Mouse (Mus musculus) ovary, postnatal 36 days (tissue): ENCODE measurements at regions not wholly inside any gene's neighbourhood (a gene's known extent, or its start where the extent isn't known, plus 50 kb on each side); places are given as distances from the start of the nearest gene placed in this dataset.

Source experiments
- DNase-seq: peaks from one replicate; pipeline ENCODE4 v3.0.0; 2022; ENCODE audit warnings: low spot score, mixed read lengths

GRCm38 (mm10) chr9:61757806-61758205 is 156.5 kb downstream of the Rplp1 start:
- no peak for DNase-seq

DNA sequence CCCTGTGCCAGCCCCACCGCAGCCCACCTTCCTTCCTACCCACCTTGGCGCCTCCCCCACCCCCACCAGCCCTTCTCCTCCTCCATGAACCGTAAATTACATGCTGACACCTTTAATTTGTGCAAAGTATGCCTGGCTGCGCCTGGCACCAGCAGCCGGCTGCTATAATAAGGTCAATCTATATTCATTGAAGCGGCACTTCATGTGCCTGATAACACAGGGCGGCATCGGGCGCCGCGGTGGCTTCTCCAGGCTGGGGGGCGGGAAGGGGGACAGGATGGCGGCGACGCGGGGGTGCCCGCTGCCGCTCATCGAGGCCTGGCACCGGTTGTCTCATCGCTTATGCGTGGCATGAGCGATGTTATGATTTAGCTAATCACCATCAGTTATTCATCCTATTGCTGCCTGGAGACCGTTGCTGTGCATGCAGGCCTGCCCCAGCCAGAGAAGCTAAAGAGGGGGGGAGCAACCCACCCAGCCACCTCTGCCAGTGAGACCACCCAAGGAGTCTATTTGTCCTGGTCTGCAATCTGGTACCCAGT is 157.5 kb downstream of the Rplp1 start:
- DNase-seq = no peak

DNA sequence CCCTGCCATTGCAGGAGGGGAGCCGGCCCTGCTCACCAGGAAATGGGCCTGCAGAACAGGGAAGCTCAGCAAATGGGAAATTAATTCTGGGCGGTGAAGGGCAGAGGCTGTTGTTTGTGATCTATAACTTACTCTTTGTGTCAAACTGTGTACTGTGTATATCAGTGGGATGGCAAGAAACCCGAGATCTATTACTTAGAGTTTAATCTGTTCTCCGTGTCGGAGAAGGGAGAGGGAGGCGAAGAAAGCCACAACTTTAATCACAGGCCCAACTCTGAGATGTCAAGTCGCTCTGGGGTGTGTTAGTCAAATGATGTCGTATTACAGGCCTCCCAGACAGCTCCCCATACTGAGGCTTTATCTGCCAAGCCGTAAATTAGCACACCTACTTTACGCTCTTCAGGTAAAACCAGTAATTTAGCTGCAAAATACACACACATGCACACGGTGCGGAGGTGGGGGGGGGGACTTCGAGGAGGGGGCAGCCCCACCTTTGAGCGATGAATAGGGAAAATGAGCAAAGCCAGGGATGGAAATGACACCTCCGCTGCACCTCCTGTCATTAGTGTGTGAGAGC is 158.0 kb downstream of the Rplp1 start:
- DNase-seq = no peak

DNA sequence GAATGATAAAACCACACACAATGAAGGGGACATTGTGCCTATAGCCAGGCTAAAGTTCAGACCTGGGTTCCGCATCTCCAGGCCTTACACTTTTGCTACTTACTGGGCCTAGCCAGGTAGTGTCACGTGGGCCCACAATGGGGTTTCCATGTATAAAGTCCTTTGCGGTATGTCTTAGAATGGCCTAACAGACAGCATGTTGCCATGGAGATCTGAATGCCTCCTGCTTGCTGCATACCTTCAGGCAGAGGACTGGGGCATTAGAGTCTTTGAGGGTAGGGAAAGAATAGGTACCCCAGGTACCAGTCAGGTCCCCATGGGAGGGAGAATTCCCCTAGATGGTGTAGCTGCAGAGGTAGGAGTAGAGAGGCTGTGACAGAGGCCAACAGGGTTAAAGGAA is 159.0 kb downstream of the Rplp1 start:
- no peak for DNase-seq

DNA sequence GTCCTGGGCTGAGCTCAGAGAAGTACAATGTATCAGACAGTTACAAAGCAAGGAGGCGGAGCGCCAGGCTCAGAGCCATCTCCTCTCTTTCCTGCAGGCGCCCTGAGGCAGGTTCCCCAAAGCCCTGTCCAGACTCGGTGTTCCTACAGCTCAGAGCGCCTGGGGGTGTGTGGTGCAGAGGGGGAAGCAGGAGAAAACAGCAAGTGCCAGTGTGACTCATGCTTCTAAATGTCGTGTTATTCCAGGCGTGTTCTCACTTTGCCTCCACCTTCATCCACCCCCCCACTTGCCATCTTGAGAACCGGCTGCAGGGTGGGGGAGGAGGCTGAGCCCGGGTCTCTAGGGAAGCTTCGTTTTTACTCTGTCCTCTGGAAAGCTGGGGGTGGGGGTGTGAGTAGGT is 160.5 kb downstream of the Rplp1 start:
- no peak for DNase-seq

GRCm38 (mm10) chr9:61749201-61749600 is 165.1 kb downstream of the Rplp1 start:
- no peak for DNase-seq

DNA sequence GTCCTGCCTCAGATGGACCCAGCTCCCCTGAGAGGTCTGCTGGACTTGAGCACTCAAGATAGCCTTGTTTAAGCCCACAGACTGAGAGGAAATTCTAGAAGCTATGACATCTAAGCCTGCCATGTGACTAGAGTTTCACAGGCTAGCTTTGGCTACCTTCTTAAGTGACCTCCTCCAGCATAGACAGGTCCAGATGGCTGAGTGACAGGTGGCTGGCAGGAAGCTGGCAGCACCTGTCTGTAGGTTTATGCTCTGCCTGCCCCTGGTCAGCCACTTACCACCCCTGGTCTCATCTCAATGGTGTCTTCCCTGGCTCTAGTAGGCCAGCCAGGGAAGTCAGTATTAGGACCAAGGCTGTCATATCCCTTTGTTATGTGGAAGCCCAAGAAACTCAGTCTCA is 165.9 kb downstream of the Rplp1 start:
- no peak for DNase-seq

DNA sequence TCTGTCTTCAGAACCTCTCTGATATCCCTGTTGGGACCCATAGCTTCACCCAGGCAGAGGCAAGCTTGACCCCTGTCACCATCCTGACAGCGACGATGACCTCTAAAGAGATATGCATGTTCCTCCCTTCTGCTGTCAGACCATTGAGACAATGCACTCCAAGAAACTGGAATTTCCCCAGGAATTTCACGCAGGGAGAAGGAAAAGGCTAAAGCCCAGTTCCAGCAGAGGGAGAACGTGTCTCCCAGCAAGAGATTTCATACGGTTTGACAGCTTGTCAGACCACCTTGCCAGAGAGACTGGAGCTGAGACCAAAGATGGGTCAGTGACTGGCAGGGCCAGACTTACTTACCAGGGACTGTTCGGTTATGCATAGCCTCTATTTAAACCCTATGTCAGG is 167.9 kb downstream of the Rplp1 start:
- DNase-seq = no peak

DNA sequence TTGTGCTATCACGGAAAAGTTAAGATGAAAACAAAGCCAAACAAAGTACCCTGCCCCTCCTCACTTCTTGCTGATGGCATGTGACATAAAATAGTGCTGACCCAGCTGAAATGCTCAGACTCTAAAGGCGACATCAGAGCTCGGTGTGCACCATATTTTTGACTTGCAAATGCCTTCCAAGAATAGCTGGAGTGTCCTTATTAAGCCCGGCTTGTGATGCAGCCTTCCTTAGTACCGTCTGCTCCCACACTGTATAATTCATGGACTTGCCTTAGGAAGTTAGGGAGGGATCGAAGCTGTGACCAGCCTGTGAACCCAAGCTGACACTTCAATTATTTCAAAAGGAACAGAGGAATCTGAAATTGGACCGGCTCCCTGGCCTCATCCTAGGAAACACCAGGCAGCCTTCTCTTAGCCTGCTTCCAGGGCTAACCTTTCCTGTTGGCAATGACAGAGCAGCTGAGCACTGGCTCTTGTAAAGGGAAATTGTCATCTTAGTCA is 169.0 kb downstream of the Rplp1 start:
- no peak for DNase-seq

GRCm38 (mm10) chr9:61733540-61733939 is 180.8 kb downstream of the Rplp1 start:
- DNase-seq = no peak

- DNase-seq = no peak
Measured at GRCm38 (mm10) chr9:61732747-61733146, 181.6 kb downstream of the Rplp1 start.

DNA sequence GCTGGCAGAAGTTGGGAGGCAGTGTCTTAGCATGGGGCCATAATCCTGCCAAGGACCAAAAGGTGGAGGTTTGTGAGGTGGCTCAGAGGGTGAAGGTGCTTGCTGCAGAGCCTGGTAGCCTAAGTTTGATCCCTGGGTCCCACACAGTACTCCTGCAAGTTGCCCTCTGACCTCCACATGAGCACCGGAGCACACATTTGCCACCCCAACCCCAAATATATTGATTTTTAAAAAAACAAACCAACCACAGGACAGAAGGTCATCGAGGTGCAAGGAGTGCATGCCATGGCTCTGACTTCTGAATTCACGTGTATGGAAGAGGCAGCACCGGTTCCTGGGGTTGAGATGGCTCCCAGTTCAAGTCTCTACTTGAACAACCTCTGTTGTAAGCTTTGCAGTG is 186.2 kb downstream of the Rplp1 start:
- DNase-seq = no peak

DNA sequence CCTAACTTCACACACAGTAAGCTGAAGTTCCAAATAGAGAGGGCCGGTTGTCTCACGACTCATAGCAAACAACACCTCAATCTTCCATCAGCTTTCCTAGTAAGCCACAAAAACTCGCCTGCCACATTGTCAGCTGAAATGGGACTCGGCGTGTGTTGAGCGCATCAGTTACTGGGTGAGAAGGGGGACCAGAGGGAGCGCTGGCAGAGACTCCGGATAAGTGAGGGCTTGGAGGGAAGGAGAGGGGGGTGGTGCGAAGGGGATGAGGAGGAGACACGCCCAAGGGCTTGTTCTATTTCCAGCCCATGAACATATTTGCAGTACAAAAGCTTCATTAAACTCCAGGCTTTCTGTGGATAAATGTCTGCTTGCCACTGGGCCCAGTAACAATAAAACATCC is 186.7 kb downstream of the Rplp1 start:
- no peak for DNase-seq

- DNase-seq = no peak
Measured at GRCm38 (mm10) chr9:61724070-61724469, 190.3 kb downstream of the Rplp1 start.

DNA sequence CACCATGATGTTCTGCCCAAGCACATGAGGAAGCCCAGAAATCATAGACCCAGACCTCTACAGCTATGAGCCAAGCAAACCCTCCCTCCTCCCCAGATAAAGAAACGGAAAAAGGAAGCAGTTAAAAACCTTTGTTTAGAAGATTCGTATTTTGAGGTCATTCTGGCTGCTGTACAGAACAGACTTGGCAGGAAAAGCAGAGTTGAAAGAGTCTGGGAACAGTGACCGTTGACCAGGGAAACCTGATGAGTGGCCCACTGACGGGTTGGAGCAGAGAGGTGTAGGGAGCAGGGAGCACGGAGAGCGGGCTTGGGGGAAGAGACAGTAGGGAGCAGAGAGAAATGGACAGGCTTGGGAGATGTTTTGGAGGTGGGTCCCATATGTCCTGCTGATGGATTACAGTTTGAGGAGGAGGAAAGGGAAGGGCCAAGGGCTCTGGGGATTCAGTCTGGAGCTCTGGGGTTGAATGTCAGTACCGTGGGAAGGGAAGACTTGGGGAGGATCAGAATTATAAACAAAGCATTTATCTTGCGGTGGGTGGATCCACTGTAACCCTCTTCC is 191.2 kb downstream of the Rplp1 start:
- peak; percentile 23 for DNase-seq

DNA sequence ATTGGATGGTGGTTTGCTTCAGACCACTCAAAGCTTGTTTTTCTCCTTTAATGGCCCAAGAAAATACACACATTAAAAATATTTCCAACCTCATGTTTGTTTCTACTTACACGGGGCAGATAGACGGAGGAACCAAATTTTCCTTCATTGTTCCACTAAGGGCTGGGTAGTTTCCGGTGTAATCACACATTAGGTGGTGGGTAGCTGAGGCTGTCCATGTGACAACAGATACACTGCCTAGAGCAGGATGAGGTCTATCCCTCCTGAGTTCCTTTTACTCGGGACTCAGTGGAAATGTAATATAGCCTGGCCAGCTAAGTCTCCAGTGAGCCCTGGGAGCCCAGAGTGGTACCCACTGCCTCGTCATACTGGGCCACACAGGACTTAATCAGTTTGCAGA is 192.5 kb downstream of the Rplp1 start:
- no peak for DNase-seq

- no peak for DNase-seq
Measured at GRCm38 (mm10) chr9:61721071-61721470, 193.3 kb downstream of the Rplp1 start.

DNA sequence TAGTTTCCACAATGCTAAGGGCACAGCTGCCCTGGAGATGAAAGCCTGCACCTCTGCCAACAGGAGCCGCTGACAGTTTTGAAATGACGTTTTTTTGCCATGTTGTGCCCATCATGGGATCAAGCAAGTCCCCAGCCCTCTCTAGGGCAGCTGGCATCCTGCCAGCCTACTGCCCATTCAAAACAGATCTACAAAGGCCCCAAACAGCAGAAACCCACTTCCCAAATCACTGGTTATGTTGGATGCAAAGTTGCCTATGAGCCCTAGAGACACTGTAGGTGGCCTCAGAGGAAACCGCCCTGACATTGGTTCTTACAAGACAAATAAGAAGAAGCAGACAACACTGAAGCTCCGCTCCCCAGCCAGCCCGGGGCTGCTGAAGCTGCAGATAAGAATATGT is 194.1 kb downstream of the Rplp1 start:
- no peak for DNase-seq

GRCm38 (mm10) chr9:61716751-61717150 is 197.6 kb downstream of the Rplp1 start:
- DNase-seq = no peak

DNA sequence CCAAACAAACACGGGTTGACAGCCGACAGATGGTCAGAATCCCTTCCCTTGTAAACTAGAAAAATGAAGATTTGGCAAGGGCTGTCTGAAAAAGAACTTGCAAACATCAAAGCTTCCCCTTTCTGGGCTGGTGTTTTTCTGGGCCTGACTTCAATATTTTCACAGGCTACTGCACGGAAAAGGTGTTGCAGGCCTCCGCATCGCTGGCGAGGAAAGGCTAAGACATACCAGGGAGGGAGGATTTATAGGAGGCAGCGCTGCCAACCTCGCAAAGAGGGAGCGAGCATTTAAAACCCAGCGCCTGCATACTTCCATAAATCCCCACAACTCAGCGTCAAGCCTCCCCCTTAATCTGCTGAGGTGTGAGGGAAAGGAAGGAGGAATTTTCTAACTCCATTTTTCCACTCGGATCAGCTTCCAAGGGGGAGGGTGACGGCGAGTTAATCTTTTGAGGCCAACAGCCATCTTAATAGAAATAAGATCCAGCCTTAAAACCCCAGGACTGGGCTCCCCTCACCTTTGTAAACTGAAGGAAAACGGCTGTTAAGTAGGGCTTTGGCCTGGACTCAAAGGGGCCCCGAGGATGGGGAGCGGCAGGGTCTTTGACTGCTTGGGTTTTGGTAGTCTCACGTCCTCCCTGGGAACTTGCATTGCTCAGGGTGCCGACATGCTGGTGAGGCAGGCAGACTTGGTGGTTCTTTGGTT is 199.9 kb downstream of the Rplp1 start:
- DNase-seq = no peak

GRCm38 (mm10) chr9:61713806-61714205 is 200.5 kb downstream of the Rplp1 start:
- no peak for DNase-seq

DNA sequence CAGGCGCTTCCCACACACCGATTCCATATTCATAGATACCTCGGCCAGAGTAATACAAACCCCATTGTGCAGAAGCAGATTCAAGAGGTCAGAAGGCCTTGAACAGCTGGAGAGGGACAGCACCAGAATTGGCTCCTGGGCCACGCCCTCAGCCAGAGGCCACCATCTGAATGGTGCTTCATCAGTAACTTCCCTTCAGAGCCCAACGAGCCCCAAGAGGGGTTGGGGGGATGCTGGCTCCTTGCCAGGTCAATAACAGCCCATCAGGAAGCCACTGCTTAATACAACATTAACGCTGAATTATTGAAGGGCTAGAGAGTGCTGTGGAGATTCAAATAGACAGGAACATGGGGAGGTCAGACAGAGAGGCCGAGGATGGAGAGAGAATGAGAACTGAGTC is 203.0 kb downstream of the Rplp1 start:
- no peak for DNase-seq

DNA sequence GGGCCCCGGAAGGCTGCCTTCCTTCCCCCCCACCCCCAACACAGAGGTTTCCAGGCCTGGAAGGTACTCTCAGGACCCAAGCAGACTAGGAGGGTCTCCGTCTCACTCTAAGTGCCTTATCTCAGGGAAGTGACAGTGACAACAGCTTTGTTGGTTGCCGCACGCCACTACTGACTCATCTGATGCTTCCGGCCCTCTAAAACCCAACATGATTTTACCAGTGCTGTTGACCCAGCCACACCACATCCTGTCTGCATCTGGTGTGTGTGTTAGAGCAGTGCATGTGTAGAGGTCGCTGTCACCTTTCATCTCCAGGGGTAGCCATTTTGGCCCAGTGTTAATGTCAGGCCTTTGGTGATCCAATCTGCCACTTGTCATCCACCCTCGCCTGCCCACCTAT is 206.5 kb downstream of the Rplp1 start:
- DNase-seq = no peak
